Mouse (Mus musculus) spleen, adult 12 weeks (tissue): Measurements from ENCODE around the gene Pogk.
A peak's percentile ranks its signal among the peaks of the same experiment; 100 is the strongest.

Experiments used
- DNase-seq: peaks from one replicate; pipeline ENCODE4 v3.0.0; 2022; ENCODE audit warnings: low spot score

The Pogk gene

GRCm38 (mm10) chr1:166379013-166379629 is 30.5 kb downstream of the Pogk start, which contains the start of gene Tada1:
TSS of gene Tada1 (plus strand) at chr1:166379097.
- peak; percentile 91 for DNase-seq

- no peak for DNase-seq
Observed at GRCm38 (mm10) chr1:166378431-166379012, 31.1 kb downstream of the Pogk start.

DNA sequence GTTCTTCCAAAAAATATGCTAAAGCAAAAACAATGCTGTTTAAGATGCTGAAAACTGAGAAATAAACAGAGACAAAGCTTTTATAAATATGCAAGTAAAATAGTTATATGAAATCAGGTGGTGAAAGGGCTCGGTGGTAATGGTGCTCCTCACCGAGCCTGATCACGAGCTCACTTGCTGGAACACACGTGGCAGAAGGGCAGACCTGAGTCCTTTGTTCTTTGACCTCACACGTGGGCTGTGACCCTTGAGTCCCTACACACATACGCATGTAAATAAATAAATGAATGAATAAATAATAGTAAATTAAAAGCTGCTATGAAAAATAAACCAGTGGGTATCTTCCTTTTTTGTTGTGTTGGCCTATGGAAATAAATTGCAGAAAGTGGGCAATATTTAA is 32.5 kb downstream of the Pogk start:
- DNase-seq, result no peak

- no peak for DNase-seq
Observed at GRCm38 (mm10) chr1:166363122-166363521, 46.5 kb downstream of the Pogk start.

GRCm38 (mm10) chr1:166362659-166363058 is 47.0 kb downstream of the Pogk start:
- DNase-seq, result no peak

DNA sequence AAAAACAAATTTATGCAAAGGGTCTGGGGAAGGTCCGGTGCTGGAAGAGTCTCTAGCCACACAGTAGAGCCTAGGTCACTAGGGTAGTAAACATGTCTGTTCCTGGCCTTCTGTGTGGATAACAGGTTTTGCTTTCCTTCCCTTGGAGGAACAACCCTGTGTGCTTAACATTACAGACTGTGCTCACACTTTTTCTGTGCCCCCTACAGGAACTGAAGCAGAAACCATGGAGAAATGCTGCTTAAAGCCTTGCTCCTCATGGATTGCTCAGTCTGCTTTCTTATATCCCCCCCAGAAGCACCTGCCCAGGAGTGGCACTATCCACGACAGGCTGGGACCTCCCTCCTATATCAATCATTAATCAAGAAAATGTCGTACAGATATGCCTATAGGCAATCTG is 47.8 kb downstream of the Pogk start:
- no peak for DNase-seq

DNA sequence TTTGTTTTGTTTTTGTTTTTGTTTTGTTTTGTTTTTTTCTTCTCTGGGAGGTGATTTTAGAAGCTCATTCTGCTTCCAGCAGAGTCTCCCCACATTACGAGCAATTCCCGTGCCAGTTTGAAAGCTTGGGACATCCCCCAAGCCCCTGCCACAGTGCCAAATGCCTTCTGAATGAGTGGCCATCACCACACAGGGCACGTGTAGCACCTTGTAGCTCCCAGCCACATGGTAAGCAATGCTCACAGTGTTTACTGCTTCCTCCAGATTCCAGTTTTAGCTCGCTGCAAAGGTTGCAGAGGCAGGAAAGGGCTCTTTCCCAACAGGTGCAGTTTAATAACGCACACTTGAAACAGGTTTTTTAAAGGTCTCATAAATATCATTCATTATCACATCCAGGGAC is 48.8 kb downstream of the Pogk start:
- DNase-seq, result no peak

GRCm38 (mm10) chr1:166360157-166360855 is 49.4 kb downstream of the Pogk start:
- DNase-seq, result peak; percentile 49

DNA sequence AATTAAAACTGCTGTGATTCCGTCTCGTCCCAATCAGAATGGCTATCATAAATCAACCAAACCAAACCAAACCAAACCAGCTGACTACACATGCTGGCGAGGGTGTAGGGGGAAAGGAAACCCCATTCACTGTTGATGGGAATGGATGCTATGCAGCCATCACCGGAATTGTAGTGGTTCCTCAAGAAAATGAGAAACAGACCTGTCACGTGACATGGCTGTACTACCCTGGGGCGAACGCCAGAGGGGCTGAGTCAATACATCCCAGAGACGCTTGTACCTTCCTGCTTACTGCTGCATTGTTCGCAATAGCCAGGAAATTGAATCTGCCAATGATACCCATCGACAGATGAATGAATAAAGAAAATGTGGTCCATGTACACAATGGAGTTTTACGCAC is 59.9 kb downstream of the Pogk start:
- DNase-seq, result no peak

GRCm38 (mm10) chr1:166349341-166349740 is 60.3 kb downstream of the Pogk start:
- DNase-seq, result no peak

- no peak for DNase-seq
Observed at GRCm38 (mm10) chr1:166346906-166347305, 62.8 kb downstream of the Pogk start.

DNA sequence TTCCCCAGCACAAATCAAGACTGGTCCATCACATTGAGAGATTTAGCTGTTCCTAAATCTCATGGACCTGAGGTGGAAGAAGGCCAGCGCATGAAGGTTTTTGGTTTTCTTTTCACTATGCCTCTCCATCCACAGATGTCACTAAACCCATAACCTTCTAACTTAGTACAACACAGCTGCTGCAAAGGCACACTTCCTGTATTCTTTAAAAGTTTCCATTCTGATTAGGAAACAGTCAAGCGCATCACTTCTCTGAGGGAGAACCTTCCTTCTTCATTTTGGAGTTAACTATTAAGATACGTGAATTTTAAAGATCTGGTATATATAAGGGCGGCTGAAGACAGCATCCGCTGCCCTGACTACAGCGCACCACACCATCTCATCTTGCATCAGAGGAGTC is 64.1 kb downstream of the Pogk start:
- no peak for DNase-seq

DNA sequence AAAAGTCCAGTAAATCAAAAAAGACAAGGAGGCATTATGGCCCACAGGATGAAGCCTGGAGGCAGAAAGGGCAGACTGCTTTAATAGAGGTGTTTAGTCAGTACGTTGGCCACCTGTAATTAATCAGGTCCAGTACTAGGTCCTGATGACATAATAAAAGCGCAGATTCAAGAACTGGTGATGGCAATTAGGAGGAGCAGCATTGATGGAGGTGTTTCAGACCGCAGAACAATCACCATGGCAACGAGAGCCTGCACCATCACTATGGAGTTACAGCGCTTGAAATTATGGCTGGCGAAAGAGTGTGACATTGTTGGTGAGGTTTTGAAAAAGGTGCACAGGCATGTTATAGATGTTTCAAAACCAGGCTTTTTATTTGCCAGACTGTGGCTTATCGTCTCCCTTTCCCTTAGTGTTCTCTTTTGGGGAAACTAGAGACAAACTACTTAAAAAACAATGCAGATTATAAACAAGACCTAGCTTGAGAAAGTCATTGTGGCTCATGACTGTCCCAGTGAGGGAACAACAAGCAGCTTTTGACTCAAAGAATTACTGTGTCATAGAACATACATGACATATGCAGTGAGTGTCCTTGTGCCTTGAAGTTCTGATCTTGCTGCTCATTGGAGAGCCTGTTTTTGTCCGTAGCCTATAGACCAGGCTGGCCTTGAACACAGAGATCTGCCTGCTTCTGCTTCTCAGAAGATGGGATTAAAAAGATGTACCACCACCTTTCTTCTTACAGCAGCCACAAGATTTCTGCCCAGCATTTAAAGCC is 65.2 kb downstream of the Pogk start:
- DNase-seq, result no peak

DNA sequence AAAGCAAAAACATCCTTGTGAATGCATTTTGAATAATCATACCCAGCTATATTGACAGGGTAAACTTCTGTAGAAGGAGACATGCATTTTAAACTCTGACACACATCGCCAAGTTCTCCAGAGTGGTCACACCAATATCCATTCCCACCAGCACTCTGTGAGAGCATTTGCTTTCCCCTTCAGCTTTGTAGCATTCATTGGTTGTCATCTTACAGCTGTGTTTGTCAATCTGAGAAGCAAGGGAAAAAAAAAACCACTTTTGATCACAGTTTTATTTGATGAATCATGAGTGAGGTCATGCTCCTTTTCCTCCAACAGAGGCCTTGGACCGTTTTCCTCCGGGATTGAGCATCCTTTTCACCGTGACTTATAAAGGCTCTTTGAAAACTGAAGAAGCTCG is 66.1 kb downstream of the Pogk start:
- no peak for DNase-seq

DNA sequence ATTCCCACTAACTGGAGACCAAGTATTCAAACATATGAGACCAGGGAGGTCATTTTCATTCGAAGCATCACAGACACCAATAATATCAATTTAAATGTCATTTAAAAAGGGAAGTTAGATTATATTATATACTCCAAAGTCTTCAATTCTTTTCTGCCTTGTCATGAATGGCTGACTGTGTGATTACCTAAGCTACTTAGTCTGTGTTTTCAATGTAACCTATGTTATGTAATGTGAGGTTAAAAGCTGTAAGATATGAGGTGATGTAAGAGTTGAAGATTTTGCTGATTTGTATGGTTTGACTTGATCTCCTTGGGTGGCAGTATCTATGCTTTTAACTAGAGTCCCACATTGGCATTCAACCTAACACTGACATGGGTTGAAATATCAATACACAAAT is 67.1 kb downstream of the Pogk start:
- no peak for DNase-seq

DNA sequence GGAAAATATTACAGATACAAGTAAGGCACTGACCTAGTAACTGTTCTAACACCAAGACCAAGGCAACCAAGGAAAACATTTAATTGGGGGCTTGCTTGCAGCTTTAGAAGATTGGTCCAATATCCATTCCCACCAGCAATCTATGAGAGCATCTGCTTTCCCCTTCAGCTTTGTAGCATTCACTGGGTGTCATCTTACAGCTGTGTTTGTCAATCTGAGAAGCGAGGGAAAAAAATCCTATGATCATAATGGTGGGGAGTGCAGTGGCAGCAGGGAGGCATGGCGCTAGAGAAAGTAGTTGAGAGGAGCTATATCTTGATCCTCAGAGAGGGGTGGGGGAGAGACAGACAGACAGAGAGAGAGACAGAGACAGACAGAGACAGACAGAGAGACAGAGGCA is 67.6 kb downstream of the Pogk start:
- no peak for DNase-seq

DNA sequence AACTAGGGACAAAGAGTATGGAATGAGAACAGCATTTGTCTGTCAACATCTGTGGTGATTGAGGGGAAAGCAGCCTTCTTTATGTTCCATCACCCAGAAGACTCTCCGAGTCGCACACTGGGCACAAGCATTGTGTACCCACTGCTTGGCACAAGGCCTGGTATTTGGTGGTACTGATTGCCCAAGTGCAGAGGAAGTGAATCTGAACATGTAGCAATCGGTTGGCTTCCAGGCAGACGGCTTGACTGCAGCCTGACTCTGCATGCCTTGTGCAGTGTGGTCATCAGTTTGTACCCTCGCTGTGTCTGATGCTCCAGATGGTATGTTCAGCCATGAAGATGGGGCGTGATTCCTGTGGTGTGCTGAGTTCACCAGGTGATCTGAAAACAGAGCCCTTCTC is 70.6 kb downstream of the Pogk start:
- no peak for DNase-seq
